Mouse (Mus musculus): ENCODE results near the gene Zkscan4. TPM values are rescaled to one million over a fixed set of nuclear protein-coding genes. Genes with fewer than 3 reads are reported as not detected.
"Not testable (repeated sequence)": the region's sequence is repeated elsewhere in the genome, so short reads cannot be mapped to it uniquely, and the experiment has no call there.

Zkscan4 gene
- polyA plus RNA-seq, 1 experiment from 2014 or later = 2.2 TPM

DNA sequence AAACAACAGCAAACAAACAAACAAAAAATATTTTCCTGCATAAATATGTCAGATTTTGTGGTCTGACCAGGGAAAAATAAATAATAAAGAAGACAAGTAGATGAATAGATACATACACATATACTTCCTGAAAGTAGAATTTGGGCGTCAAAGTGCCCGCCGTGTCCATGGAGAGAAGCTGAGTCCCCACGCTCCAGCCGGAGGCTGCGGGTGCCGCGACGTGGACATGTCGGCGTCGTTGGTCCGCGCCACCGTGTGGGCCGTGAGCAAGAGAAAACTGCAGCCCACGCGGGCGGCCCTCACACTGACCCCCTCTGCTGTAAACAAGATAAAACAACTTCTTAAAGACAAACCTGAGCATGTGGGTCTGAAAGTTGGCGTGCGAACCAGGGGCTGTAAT is 16.4 kb downstream of the Zkscan4 start, which contains the start of gene AK157302:
AK157302 (plus strand) TSS at position 144 of the 400 bp plus-strand sequence.
- Histone ChIP-seq H3K4me2 (ENCODE audit: low read depth, low read length) (no peak within 1 kb of the TSS), H3K36me3 (ENCODE audit: control insufficient read depth, insufficient read depth) (no peaks in the 10 kb centered on the region), H3K27ac (ENCODE audit: low read length) (no peak within 1 kb of the TSS), H3K27me3 (ENCODE audit: control insufficient read depth, insufficient read depth, low read length) (no peaks in the 10 kb centered on the region), H3K4me1 (ENCODE audit: control insufficient read depth, insufficient read depth, low read length) (no peaks in the 10 kb centered on the region), H3K9ac (ENCODE audit: low read length) (no peak within 1 kb of the TSS), H3K4me3 (ENCODE audit: low read length) (no peak within 1 kb of the TSS), H3K9me3 (replicated peaks; ENCODE audit: control insufficient read depth, low read length) (no peaks in the 10 kb centered on the region)
- WGBS = 89% methylated on average over 21 of the region's 21 CpGs
- no peak for ATAC-seq (replicated peaks; ENCODE audit: extremely low read depth, insufficient read depth, low FRiP score)

DNA sequence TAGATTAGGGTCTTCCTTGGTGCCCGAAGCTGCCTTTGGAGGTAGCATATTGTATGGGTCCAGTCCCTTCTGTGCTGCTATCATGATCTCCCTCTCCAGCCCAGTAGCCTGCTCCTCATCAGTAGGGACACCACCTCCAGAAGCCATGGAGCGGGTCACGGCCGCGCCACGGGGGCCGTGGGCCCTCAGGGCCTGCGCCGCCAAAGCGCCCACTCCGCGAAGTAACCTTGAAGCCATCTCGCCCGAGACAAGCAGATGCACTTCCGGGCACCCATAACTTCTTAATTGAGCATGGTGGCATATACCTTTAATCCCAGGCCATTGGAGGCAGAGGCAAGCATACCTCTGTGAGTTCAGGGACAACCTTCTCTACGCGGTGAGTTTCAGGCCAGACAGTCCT is 22.5 kb downstream of the Zkscan4 start, which contains the start of gene Gm11273:
Gm11273 (minus strand) TSS at position 237 of the 400 bp plus-strand sequence.
- H3K4me2 ChIP-seq (ENCODE audit: low read depth, low read length); H3K4me3 ChIP-seq (ENCODE audit: low read length); H3K9ac ChIP-seq (ENCODE audit: low read length); H3K27me3 ChIP-seq (ENCODE audit: control insufficient read depth, insufficient read depth, low read length); H3K9me3 ChIP-seq (replicated peaks; ENCODE audit: control insufficient read depth, low read length); H3K27ac ChIP-seq (ENCODE audit: low read length); ATAC-seq (replicated peaks; ENCODE audit: extremely low read depth, insufficient read depth, low FRiP score); H3K4me1 ChIP-seq (ENCODE audit: control insufficient read depth, insufficient read depth, low read length); H3K36me3 ChIP-seq (ENCODE audit: control insufficient read depth, insufficient read depth): not testable (repeated sequence)
- 86% methylated on average over 17 of the region's 17 CpGs for WGBS

DNA sequence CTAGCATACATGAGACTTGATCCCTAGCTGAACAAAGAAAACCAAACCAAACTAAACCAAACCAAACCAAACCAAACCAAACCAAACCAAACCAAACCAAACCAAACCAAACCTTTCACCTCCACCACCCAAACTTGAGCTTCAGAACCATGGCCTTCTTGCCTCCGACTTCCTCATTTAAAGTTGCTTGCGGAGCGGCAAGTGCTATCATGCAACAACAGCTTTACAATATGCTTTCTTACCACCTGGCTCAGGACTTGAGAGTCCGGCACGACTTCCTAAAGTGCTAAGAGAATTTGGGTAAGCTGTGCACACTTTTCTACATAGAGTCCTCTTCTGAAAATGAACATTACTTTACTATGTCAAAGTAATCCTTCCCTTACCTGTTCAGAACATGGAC is 23.6 kb downstream of the Zkscan4 start:
- Histone ChIP-seq H3K4me1 (ENCODE audit: control insufficient read depth, insufficient read depth, low read length) (peaks cover 4% of the 10 kb centered on the region; the same call in 1 of the 2 replicates), H3K9me3 (replicated peaks; ENCODE audit: control insufficient read depth, low read length) (no peaks in the 10 kb centered on the region), H3K9ac (ENCODE audit: low read length) (no peak overlapping the region), H3K27me3 (ENCODE audit: control insufficient read depth, insufficient read depth, low read length) (no peaks in the 10 kb centered on the region), H3K27ac (ENCODE audit: low read length) (no peak overlapping the region), H3K4me2 (ENCODE audit: low read depth, low read length) (no peak overlapping the region), H3K4me3 (ENCODE audit: low read length) (no peak overlapping the region), H3K36me3 (ENCODE audit: control insufficient read depth, insufficient read depth) (no peaks in the 10 kb centered on the region)
- 81% methylated on average over 5 of the region's 5 CpGs for WGBS
- no peak for ATAC-seq (replicated peaks; ENCODE audit: extremely low read depth, insufficient read depth, low FRiP score)

DNA sequence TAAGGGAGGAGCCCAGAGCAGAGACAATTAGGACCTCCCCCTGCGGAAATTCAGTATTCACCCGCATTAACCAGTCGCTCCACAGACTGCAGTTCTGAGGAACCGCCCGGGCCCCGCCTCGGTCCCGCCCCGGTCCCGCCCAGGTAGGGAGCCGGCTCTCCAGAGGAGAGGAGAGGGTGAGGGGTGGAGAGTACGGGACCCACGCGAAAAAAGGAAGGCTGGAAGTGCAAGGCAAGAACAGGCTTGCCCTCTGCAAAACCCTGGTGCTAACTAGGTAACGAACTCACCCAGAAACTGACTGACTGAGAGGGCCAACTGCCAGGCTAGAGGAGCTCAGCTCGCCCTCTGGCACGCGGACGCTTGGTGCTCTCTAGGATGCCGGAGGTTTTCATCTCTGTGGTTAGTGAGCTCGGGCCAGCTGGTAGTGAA is 27.5 kb downstream of the Zkscan4 start:
- Histone ChIP-seq H3K4me2 (ENCODE audit: low read depth, low read length) (peak overlapping the region; percentile 60), H3K36me3 (ENCODE audit: control insufficient read depth, insufficient read depth) (no peaks in the 10 kb centered on the region), H3K27ac (ENCODE audit: low read length) (peak overlapping the region; percentile 87), H3K4me1 (ENCODE audit: control insufficient read depth, insufficient read depth, low read length) (peaks cover 4% of the 10 kb centered on the region; the same call in 1 of the 2 replicates), H3K27me3 (ENCODE audit: control insufficient read depth, insufficient read depth, low read length) (no peaks in the 10 kb centered on the region), H3K4me3 (ENCODE audit: low read length) (peak overlapping the region; percentile 78), H3K9ac (ENCODE audit: low read length) (peak overlapping the region; percentile 83), H3K9me3 (replicated peaks; ENCODE audit: control insufficient read depth, low read length) (no peaks in the 10 kb centered on the region)
- under 1% methylated on average over 21 of the region's 21 CpGs for WGBS
- ATAC-seq (replicated peaks; ENCODE audit: extremely low read depth, insufficient read depth, low FRiP score) = peak; percentile 100

DNA sequence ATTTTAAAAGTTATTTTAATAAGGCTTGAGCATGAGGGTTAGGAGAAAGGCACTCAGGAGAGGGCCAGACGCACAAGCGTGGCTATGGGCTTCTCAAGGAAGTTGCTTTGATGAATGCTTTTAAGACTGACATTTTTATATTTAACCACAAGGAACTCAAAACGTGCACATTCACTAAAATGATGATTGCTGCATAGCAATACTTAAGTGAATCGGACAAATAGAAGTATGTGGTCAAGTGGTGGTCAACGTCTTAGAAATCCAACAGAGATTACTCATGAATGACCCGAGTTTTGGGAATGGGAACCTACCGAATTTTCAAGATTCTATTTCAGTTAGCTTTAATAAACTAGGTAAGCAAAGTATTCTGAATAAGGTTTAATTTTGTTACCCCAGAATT is 51.4 kb downstream of the Zkscan4 start:
- H3K9me3 ChIP-seq (replicated peaks; ENCODE audit: control insufficient read depth, low read length) = no peaks in the 10 kb centered on the region
- 47% methylated on average over 7 of the region's 7 CpGs for WGBS
- ATAC-seq (replicated peaks; ENCODE audit: extremely low read depth, insufficient read depth, low FRiP score) = no peak
- H3K4me3 ChIP-seq (ENCODE audit: low read length) = peak overlapping the region; percentile 97
- H3K4me2 ChIP-seq (ENCODE audit: low read depth, low read length) = peak overlapping the region; percentile 78
- peak overlapping the region; percentile 30; the same call in 1 of the 2 replicates for H3K9ac ChIP-seq (ENCODE audit: low read length)
- no peaks in the 10 kb centered on the region for H3K27me3 ChIP-seq (ENCODE audit: control insufficient read depth, insufficient read depth, low read length)
- H3K36me3 ChIP-seq (ENCODE audit: control insufficient read depth, insufficient read depth) = peaks cover 12% of the 10 kb centered on the region
- H3K27ac ChIP-seq (ENCODE audit: low read length) = no peak overlapping the region
- peaks cover 5% of the 10 kb centered on the region for H3K4me1 ChIP-seq (ENCODE audit: control insufficient read depth, insufficient read depth, low read length)

DNA sequence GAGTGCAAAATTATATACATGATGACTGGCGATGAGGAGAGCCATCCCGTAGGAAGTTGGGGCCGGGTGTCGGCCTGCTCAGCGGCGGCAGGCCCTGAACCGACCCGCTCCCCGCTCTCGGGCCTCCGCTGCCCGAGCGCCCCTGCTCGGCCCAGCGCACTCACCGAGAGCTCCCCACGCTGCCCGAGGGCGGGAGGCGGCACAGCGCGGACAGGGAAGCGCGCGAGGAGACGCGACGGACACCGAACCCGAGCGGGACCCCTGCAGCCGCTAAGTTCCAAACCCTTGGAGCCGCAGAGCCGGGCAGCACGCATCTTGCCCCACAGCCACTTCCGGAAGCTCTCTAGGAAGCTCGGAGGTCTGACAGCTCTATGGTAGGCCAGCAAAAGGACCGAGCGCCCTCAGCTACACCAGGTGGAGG is 52.1 kb downstream of the Zkscan4 start, which contains the start of gene Zkscan8:
Zkscan8 (minus strand) TSS at position 340 of the 421 bp plus-strand sequence.
- WGBS = under 1% methylated on average over 39 of the region's 39 CpGs
- peaks cover 7% of the 10 kb centered on the region for H3K36me3 ChIP-seq (ENCODE audit: control insufficient read depth, insufficient read depth)
- peaks cover 5% of the 10 kb centered on the region for H3K4me1 ChIP-seq (ENCODE audit: control insufficient read depth, insufficient read depth, low read length)
- no peaks in the 10 kb centered on the region for H3K27me3 ChIP-seq (ENCODE audit: control insufficient read depth, insufficient read depth, low read length)
- no peaks in the 10 kb centered on the region for H3K9me3 ChIP-seq (replicated peaks; ENCODE audit: control insufficient read depth, low read length)
- peak within 1 kb of the TSS; percentile 78 for H3K4me2 ChIP-seq (ENCODE audit: low read depth, low read length)
- peak; percentile 99 for ATAC-seq (replicated peaks; ENCODE audit: extremely low read depth, insufficient read depth, low FRiP score)
- H3K9ac ChIP-seq (ENCODE audit: low read length) = peak within 1 kb of the TSS; percentile 98
- H3K4me3 ChIP-seq (ENCODE audit: low read length) = peak within 1 kb of the TSS; percentile 97
- peak within 1 kb of the TSS; percentile 94 for H3K27ac ChIP-seq (ENCODE audit: low read length)

MicroRNA genes within 50 kb of the gene (microRNA counts, 519-probe panel; counts per million panel counts)
- microRNA mmu-miR-1896 = 2,732 counts per million, percentile 70 among the panel's probes with 10 or more counts

Small RNA genes lying within 50 kb of the gene (microRNA-seq; reads per million reads assigned to microRNA genes)
- not detected for gene Mir1896

Other genes with a start within 250 kb of the Zkscan4 start
- not detected in 2 replicates for gene Gpx5, start 186.2 kb upstream of the Zkscan4 start, polyA plus RNA-seq (2015; fragmentation: Nextera tagmentation; extraction: Ambion mirVana)
- gene Gpx6, start 166.8 kb upstream of the Zkscan4 start, polyA plus RNA-seq (2015; fragmentation: Nextera tagmentation; extraction: Ambion mirVana) = 0.21 TPM in 1 of 2 replicates, not detected in the other
- gene Olfr1367, start 132.0 kb upstream of the Zkscan4 start, polyA plus RNA-seq (2015; fragmentation: Nextera tagmentation; extraction: Ambion mirVana) = not detected in 2 replicates
- 7.2 and 9.1 TPM in 2 replicates for gene Zscan12, start 116.1 kb upstream of the Zkscan4 start, polyA plus RNA-seq (2015; fragmentation: Nextera tagmentation; extraction: Ambion mirVana)
- gene Zkscan3, start 76.2 kb upstream of the Zkscan4 start, polyA plus RNA-seq (2015; fragmentation: Nextera tagmentation; extraction: Ambion mirVana) = 70.4 and 73.1 TPM in 2 replicates
- gene Pgbd1, start 37.8 kb upstream of the Zkscan4 start, polyA plus RNA-seq (2015; fragmentation: Nextera tagmentation; extraction: Ambion mirVana) = 3.2 and 3.9 TPM in 2 replicates
- gene Zscan26, start 25.2 kb upstream of the Zkscan4 start, polyA plus RNA-seq (2015; fragmentation: Nextera tagmentation; extraction: Ambion mirVana) = 25.2 and 25.8 TPM in 2 replicates
- 1.5 and 1.7 TPM in 2 replicates for gene Nkapl, start 10.4 kb upstream of the Zkscan4 start, polyA plus RNA-seq (2015; fragmentation: Nextera tagmentation; extraction: Ambion mirVana)
- gene Gm10065, start 534 bp downstream of the Zkscan4 start, polyA plus RNA-seq (2015; fragmentation: Nextera tagmentation; extraction: Ambion mirVana) = not detected in 2 replicates
- 0.77 and 4.1 TPM in 2 replicates for gene AK157302, start 16.3 kb downstream of the Zkscan4 start, polyA plus RNA-seq (2015; fragmentation: Nextera tagmentation; extraction: Ambion mirVana)
- gene Gm11273, start 22.5 kb downstream of the Zkscan4 start, polyA plus RNA-seq (2015; fragmentation: Nextera tagmentation; extraction: Ambion mirVana) = 20.3 and 62.4 TPM in 2 replicates
- gene Zkscan8, start 52.2 kb downstream of the Zkscan4 start, polyA plus RNA-seq (2015; fragmentation: Nextera tagmentation; extraction: Ambion mirVana) = 3.7 and 4.7 TPM in 2 replicates
- 0.04 TPM in 1 of 2 replicates, not detected in the other for gene Olfr1366, start 63.9 kb downstream of the Zkscan4 start, polyA plus RNA-seq (2015; fragmentation: Nextera tagmentation; extraction: Ambion mirVana)
- gene Olfr1535, start 81.0 kb downstream of the Zkscan4 start, polyA plus RNA-seq (2015; fragmentation: Nextera tagmentation; extraction: Ambion mirVana) = not detected in 2 replicates
- gene Olfr1364, start 102.9 kb downstream of the Zkscan4 start, polyA plus RNA-seq (2015; fragmentation: Nextera tagmentation; extraction: Ambion mirVana) = not detected in 2 replicates
- not detected in 2 replicates for gene Olfr1362, start 135.1 kb downstream of the Zkscan4 start, polyA plus RNA-seq (2015; fragmentation: Nextera tagmentation; extraction: Ambion mirVana)
- not detected in 2 replicates for gene Olfr11, start 163.6 kb downstream of the Zkscan4 start, polyA plus RNA-seq (2015; fragmentation: Nextera tagmentation; extraction: Ambion mirVana)
- not detected in 2 replicates for gene Olfr1361, start 184.5 kb downstream of the Zkscan4 start, polyA plus RNA-seq (2015; fragmentation: Nextera tagmentation; extraction: Ambion mirVana)
- not detected in 2 replicates for gene Olfr1360, start 198.5 kb downstream of the Zkscan4 start, polyA plus RNA-seq (2015; fragmentation: Nextera tagmentation; extraction: Ambion mirVana)
- gene Olfr1359, start 219.2 kb downstream of the Zkscan4 start, polyA plus RNA-seq (2015; fragmentation: Nextera tagmentation; extraction: Ambion mirVana) = not detected in 2 replicates
- 0.86 and 1.7 TPM in 2 replicates for gene Hist1h2bl, start 237.2 kb downstream of the Zkscan4 start, polyA plus RNA-seq (2015; fragmentation: Nextera tagmentation; extraction: Ambion mirVana)
- 4.3 and 8.1 TPM in 2 replicates for gene Hist1h2ai, start 237.5 kb downstream of the Zkscan4 start, polyA plus RNA-seq (2015; fragmentation: Nextera tagmentation; extraction: Ambion mirVana)
- 4.8 and 6.2 TPM in 2 replicates for gene Hist1h3h, start 238.8 kb downstream of the Zkscan4 start, polyA plus RNA-seq (2015; fragmentation: Nextera tagmentation; extraction: Ambion mirVana)
- gene Hist1h2bm, start 243.1 kb downstream of the Zkscan4 start, polyA plus RNA-seq (2015; fragmentation: Nextera tagmentation; extraction: Ambion mirVana) = 1.8 and 2.4 TPM in 2 replicates